Mouse (Mus musculus): Measurements from ENCODE around the gene Hhat.

GRCm38 (mm10) chr1:192502016-192502415 lies 269.0 kb downstream of the Hhat start:
- TF ChIP-seq CTCF (IDR thresholded peaks at IDR 0.05; ENCODE audit: control insufficient read depth, insufficient read depth, insufficient read length), result no peak
- no peak for TF ChIP-seq MAX (IDR thresholded peaks at IDR 0.05)
- no peak for TF ChIP-seq MYOG (IDR thresholded peaks at IDR 0.05; ENCODE audit: control insufficient read depth, extremely low read depth, insufficient read length)
- TF ChIP-seq USF1 (IDR thresholded peaks at IDR 0.05; ENCODE audit: low read depth), result no peak
- no peak for TF ChIP-seq MYOD1 (IDR thresholded peaks at IDR 0.05; ENCODE audit: control insufficient read depth, insufficient read length, low read depth)
- TF ChIP-seq CEBPB (IDR thresholded peaks at IDR 0.05; ENCODE audit: low read depth), result no peak
- no peak for TF ChIP-seq FOSL1 (IDR thresholded peaks at IDR 0.05; ENCODE audit: insufficient read depth, low read length, poor library complexity, severe bottlenecking)
